Mouse (Mus musculus) midbrain, embryonic 16.5 days (tissue): Measurements from ENCODE around the gene Pdzk1. TPM values are rescaled to one million over a fixed set of nuclear protein-coding genes. Genes with fewer than 3 reads are reported as not detected.

ENCODE experiments used
- ATAC-seq: fragments of 200-750 bp; cut with Nextera tagmentation; 2 replicates; pipeline ENCODE4 v1.8.0; 2017; ENCODE audit warnings: moderate TSS enrichment
- H3K27ac ChIP-seq: fragments of 300-500 bp; sonication (generic); 2 replicates; pipeline ENCODE4 v1.5.1; 2014; ENCODE audit warnings: mild to moderate bottlenecking, low read length, mixed read lengths
- H3K27me3 ChIP-seq: fragments of 300-500 bp; sonication (generic); 2 replicates; pipeline ENCODE4 v1.6.1; 2014; ENCODE audit warnings: low read depth, low read length, mixed read lengths; ENCODE audit not compliant: control insufficient read depth, insufficient read depth
- H3K36me3 ChIP-seq: fragments of 300-500 bp; sonication (generic); 2 replicates; pipeline ENCODE4 v1.6.1; 2014; ENCODE audit warnings: mild to moderate bottlenecking, low read length, moderate library complexity, mixed read lengths; ENCODE audit not compliant: control insufficient read depth, insufficient read depth
- H3K4me1 ChIP-seq: fragments of 300-500 bp; sonication (generic); 2 replicates; pipeline ENCODE4 v1.6.1; 2014; ENCODE audit warnings: mild to moderate bottlenecking, low read length, mixed read lengths; ENCODE audit not compliant: control insufficient read depth, insufficient read depth
- H3K4me2 ChIP-seq: fragments of 300-500 bp; sonication (generic); 2 replicates; pipeline ENCODE4 v1.6.1; 2014; ENCODE audit warnings: mild to moderate bottlenecking, low read length, mixed read lengths
- H3K4me3 ChIP-seq: fragments of 300-500 bp; sonication (generic); 2 replicates; pipeline ENCODE4 v1.5.1; 2014; ENCODE audit warnings: low read depth, mild to moderate bottlenecking, low read length, moderate library complexity, mixed read lengths
- H3K9ac ChIP-seq: fragments of 300-500 bp; sonication (generic); 2 replicates; pipeline ENCODE4 v1.6.1; 2014; ENCODE audit warnings: low read depth, low read length, mixed read lengths
- H3K9me3 ChIP-seq: fragments of 300-500 bp; sonication (generic); replicated peaks from 2 replicates; pipeline ENCODE4 v1.6.1; 2014; ENCODE audit warnings: mild to moderate bottlenecking, low read length, mixed read lengths; ENCODE audit not compliant: control insufficient read depth, poor library complexity, severe bottlenecking
- WGBS: fragments of 180-500 bp; shearing (Covaris S2); extraction: QIAGEN DNeasy Blood & Tissue Kit; methylation state at CpG from one replicate; pipeline ENCODE4 v1.1.7; 2014; 5-methylcytosine and 5-hydroxymethylcytosine counted together
- polyA plus RNA-seq: library from polyadenylated mRNA; unstranded; fragments of >200 nt; fragmentation: Nextera tagmentation; extraction: Ambion mirVana; gene quantifications from 2 replicates; pipeline ENCODE4 v1.2.1, GENCODE M21; 2015

Pdzk1 gene
- polyA plus RNA-seq, 1 experiment from 2014 or later = 0.68 TPM

GRCm38 (mm10) chr3:96847661-96848060 lies 18.6 kb downstream of the Pdzk1 start:
- Histone ChIP-seq H3K9ac (no peak overlapping the region), H3K4me3 (no peak overlapping the region), H3K36me3 (no peaks in the 10 kb centered on the region), H3K4me2 (no peak overlapping the region), H3K27ac (no peak overlapping the region), H3K4me1 (no peaks in the 10 kb centered on the region), H3K9me3 (no peaks in the 10 kb centered on the region), H3K27me3 (no peaks in the 10 kb centered on the region)
- no peak for ATAC-seq
- WGBS = 40% methylated on average over 6 of the region's 6 CpGs

- Histone ChIP-seq H3K4me1 (no peaks in the 10 kb centered on the region), H3K27ac (no peak overlapping the region), H3K4me3 (no peak overlapping the region), H3K4me2 (no peak overlapping the region), H3K9ac (no peak overlapping the region), H3K9me3 (no peaks in the 10 kb centered on the region), H3K27me3 (no peaks in the 10 kb centered on the region), H3K36me3 (no peaks in the 10 kb centered on the region)
- no peak for ATAC-seq
- 84% methylated on average over 7 of the region's 8 CpGs for WGBS
These were observed 19.4 kb downstream of the Pdzk1 start for GRCm38 (mm10) chr3:96848470-96848869.

- Histone ChIP-seq H3K9ac (no peak overlapping the region), H3K9me3 (no peaks in the 10 kb centered on the region), H3K4me1 (no peaks in the 10 kb centered on the region), H3K36me3 (no peaks in the 10 kb centered on the region), H3K4me2 (no peak overlapping the region), H3K27ac (no peak overlapping the region), H3K4me3 (no peak overlapping the region), H3K27me3 (no peaks in the 10 kb centered on the region)
- no peak for ATAC-seq
- WGBS = 96% methylated on average over 2 of the region's 2 CpGs
These were observed 20.2 kb downstream of the Pdzk1 start for GRCm38 (mm10) chr3:96849168-96849727.

- no peak overlapping the region for H3K4me2 ChIP-seq
- H3K4me3 ChIP-seq = no peak overlapping the region
- no peak overlapping the region for H3K27ac ChIP-seq
- H3K9ac ChIP-seq = no peak overlapping the region
- no peak for ATAC-seq
- no peaks in the 10 kb centered on the region for H3K36me3 ChIP-seq
- 80% methylated on average over 6 of the region's 6 CpGs for WGBS
- H3K27me3 ChIP-seq = no peaks in the 10 kb centered on the region
- H3K4me1 ChIP-seq = no peaks in the 10 kb centered on the region
- H3K9me3 ChIP-seq = no peaks in the 10 kb centered on the region
These were observed 23.5 kb downstream of the Pdzk1 start for GRCm38 (mm10) chr3:96852561-96852960.

GRCm38 (mm10) chr3:96854376-96854775 lies 25.3 kb downstream of the Pdzk1 start:
- Histone ChIP-seq H3K27ac (no peak overlapping the region), H3K4me2 (no peak overlapping the region), H3K4me3 (no peak overlapping the region), H3K9ac (no peak overlapping the region), H3K27me3 (no peaks in the 10 kb centered on the region), H3K9me3 (no peaks in the 10 kb centered on the region), H3K4me1 (no peaks in the 10 kb centered on the region), H3K36me3 (no peaks in the 10 kb centered on the region)
- 91% methylated on average over 4 of the region's 4 CpGs for WGBS
- ATAC-seq = no peak

- H3K27ac ChIP-seq = no peak overlapping the region
- no peak overlapping the region for H3K9ac ChIP-seq
- H3K9me3 ChIP-seq = no peaks in the 10 kb centered on the region
- WGBS = 72% methylated on average over 3 of the region's 3 CpGs
- ATAC-seq = no peak
- no peak overlapping the region for H3K4me2 ChIP-seq
- H3K27me3 ChIP-seq = no peaks in the 10 kb centered on the region
- H3K36me3 ChIP-seq = no peaks in the 10 kb centered on the region
- no peak overlapping the region for H3K4me3 ChIP-seq
- no peaks in the 10 kb centered on the region for H3K4me1 ChIP-seq
These were observed 26.7 kb downstream of the Pdzk1 start for GRCm38 (mm10) chr3:96855833-96856232.

- no peaks in the 10 kb centered on the region for H3K27me3 ChIP-seq
- no peak overlapping the region for H3K4me3 ChIP-seq
- H3K27ac ChIP-seq = no peak overlapping the region
- no peaks in the 10 kb centered on the region for H3K4me1 ChIP-seq
- no peaks in the 10 kb centered on the region for H3K36me3 ChIP-seq
- H3K9ac ChIP-seq = no peak overlapping the region
- WGBS = 97% methylated on average over 5 of the region's 5 CpGs
- no peak overlapping the region for H3K4me2 ChIP-seq
- H3K9me3 ChIP-seq = no peaks in the 10 kb centered on the region
- no peak for ATAC-seq
These were observed 31.4 kb downstream of the Pdzk1 start for GRCm38 (mm10) chr3:96860498-96860897.

- Histone ChIP-seq H3K9me3 (no peaks in the 10 kb centered on the region), H3K36me3 (peaks cover 24% of the 10 kb centered on the region), H3K27me3 (no peaks in the 10 kb centered on the region), H3K4me1 (no peaks in the 10 kb centered on the region), H3K27ac (no peak overlapping the region), H3K9ac (no peak overlapping the region), H3K4me2 (no peak overlapping the region), H3K4me3 (no peak overlapping the region)
- 90% methylated on average over 3 of the region's 3 CpGs for WGBS
- ATAC-seq = no peak
These were observed 38.8 kb downstream of the Pdzk1 start for GRCm38 (mm10) chr3:96867863-96868262.

GRCm38 (mm10) chr3:96868566-96868965 lies 39.5 kb downstream of the Pdzk1 start:
- Histone ChIP-seq H3K4me3 (no peak overlapping the region), H3K27ac (no peak overlapping the region), H3K9ac (no peak overlapping the region), H3K4me2 (no peak overlapping the region), H3K4me1 (no peaks in the 10 kb centered on the region), H3K9me3 (no peaks in the 10 kb centered on the region), H3K36me3 (peaks cover 30% of the 10 kb centered on the region), H3K27me3 (no peaks in the 10 kb centered on the region)
- ATAC-seq = no peak
- WGBS = 93% methylated on average over 8 of the region's 8 CpGs
